Mouse (Mus musculus) embryonic facial prominence, embryonic 11.5 days (tissue): ENCODE data around the gene Rab42. TPM values are rescaled to one million over a fixed set of nuclear protein-coding genes. Genes with fewer than 3 reads are reported as not detected.

Source experiments
- ATAC-seq: fragments of 200-750 bp; cut with Nextera tagmentation; replicated peaks from 2 replicates; pipeline ENCODE4 v1.8.0; 2017; ENCODE audit warnings: low read depth; ENCODE audit not compliant: insufficient number of reproducible peaks, low FRiP score, low TSS enrichment
- DNase-seq: peaks from one replicate; pipeline ENCODE4 v3.0.0-alpha.2; 2015; ENCODE audit warnings: low spot score
- H3K27ac ChIP-seq: fragments of 300-500 bp; sonication (generic); replicated peaks from 2 replicates; pipeline ENCODE4 v1.5.1; 2014; ENCODE audit warnings: mild to moderate bottlenecking, low read depth, low read length, control low read depth
- H3K27me3 ChIP-seq: fragments of 300-500 bp; sonication (generic); 2 replicates; pipeline ENCODE4 v1.6.1; 2014; ENCODE audit warnings: mild to moderate bottlenecking, low read length, moderate library complexity, mixed read lengths; ENCODE audit not compliant: control insufficient read depth, insufficient read depth
- H3K36me3 ChIP-seq: fragments of 300-500 bp; sonication (generic); replicated peaks from 2 replicates; pipeline ENCODE4 v1.6.1; 2014; ENCODE audit warnings: low read depth, mild to moderate bottlenecking, low read length, moderate library complexity, mixed read lengths; ENCODE audit not compliant: control insufficient read depth, insufficient read depth
- H3K4me1 ChIP-seq: fragments of 300-500 bp; sonication (generic); 2 replicates; pipeline ENCODE4 v1.6.1; 2014; ENCODE audit warnings: low read length, mixed read lengths; ENCODE audit not compliant: control insufficient read depth, insufficient read depth
- H3K4me2 ChIP-seq: fragments of 300-500 bp; sonication (generic); 2 replicates; pipeline ENCODE4 v1.6.1; 2014; ENCODE audit warnings: low read depth, mild to moderate bottlenecking, control low read depth, low read length, moderate library complexity
- H3K4me3 ChIP-seq: fragments of 300-500 bp; sonication (generic); 2 replicates; pipeline ENCODE4 v1.5.1; 2014; ENCODE audit warnings: low read depth, low read length, control low read depth
- H3K9ac ChIP-seq: fragments of 300-500 bp; sonication (generic); replicated peaks from 2 replicates; pipeline ENCODE4 v1.6.1; 2014; ENCODE audit warnings: mild to moderate bottlenecking, control low read depth, low read length
- H3K9me3 ChIP-seq: fragments of 300-500 bp; sonication (generic); replicated peaks from 2 replicates; pipeline ENCODE4 v1.6.1; 2016; ENCODE audit warnings: mild to moderate bottlenecking, low read length, inconsistent platforms, mixed read lengths; ENCODE audit not compliant: control insufficient read depth
- WGBS: fragments of 180-500 bp; shearing (Covaris S2); extraction: QIAGEN DNeasy Blood & Tissue Kit; methylation state at CpG from one replicate; pipeline ENCODE4 v1.1.7; 2014; 5-methylcytosine and 5-hydroxymethylcytosine counted together
- polyA plus RNA-seq: library from polyadenylated mRNA; unstranded; fragments of >200 nt; fragmentation: Nextera tagmentation; extraction: Ambion mirVana; gene quantifications from 2 replicates; pipeline ENCODE4 v1.2.1, GENCODE M21; 2014

Rab42 gene
- polyA plus RNA-seq, 1 experiment from 2014 or later: 0.67 TPM

DNA sequence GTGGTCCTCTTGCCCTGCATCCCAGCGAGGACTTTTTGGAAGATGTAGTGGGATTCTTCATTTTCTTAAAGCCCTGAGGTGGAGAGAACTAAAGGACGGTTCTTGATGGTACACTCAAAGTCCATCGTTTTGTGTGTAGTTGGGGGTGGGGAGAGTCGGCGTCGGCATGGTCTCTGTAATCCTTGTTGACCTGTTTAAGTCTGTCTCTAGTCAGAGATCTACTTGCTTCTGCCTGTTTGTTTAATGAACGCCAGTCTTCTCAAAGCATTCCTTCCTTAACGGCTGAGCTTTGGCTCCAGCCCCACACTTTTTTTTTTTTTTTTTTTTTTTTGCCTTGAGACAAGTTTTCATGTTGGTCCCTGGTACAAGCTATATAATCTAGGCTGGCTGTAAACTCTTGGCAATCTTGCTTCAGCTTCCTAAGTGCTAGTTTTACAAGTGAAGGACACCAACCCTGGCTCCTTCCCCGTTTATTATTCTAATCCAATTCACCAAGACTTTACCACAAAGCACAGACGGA is 26.7 kb upstream of the Rab42 start:
- ATAC-seq (no peak), DNase-seq (no peak)
- 11% methylated on average over 10 of the region's 10 CpGs for WGBS
- Histone ChIP-seq H3K9ac (peak overlapping the region; percentile 89), H3K36me3 (peaks cover 11% of the 10 kb centered on the region), H3K27me3 (no peaks in the 10 kb centered on the region), H3K9me3 (no peaks in the 10 kb centered on the region), H3K27ac (no peak overlapping the region), H3K4me2 (peak overlapping the region; percentile 45), H3K4me3 (peak overlapping the region; percentile 79), H3K4me1 (no peaks in the 10 kb centered on the region)

DNA sequence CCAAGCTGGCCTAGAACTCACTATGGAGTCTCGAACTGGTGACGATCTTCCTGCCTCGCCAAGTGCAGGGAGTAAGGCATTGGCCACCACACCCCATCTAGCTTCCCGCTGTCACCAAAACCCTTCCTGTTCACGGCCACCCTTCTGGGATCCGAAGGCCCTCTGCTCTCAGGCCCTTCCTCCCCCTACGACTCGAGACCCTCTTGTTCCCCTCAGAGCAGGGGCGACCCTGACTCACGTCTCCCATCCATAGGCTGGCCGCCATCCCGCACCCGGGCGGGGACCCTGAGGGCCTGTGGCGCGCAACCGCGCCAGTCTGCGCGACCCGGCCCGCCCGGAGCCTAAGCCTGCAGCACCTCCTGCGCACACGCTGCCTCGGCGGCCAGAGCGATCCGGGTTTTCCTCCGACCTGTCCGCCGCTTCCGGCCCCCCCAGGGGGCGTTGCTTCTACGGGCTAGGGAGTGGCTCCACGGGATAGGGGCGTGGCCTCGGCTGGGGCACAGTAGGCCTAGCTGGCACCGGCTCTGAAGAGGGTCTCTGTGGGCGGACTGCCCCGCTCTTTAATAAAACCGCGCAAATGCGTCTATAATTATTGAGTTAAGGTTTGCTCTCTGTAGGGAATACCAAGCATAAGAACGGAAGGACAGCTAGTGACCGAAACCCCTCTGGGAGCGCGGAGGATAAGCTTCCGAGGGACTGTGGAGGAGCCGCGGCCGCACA is 26.1 kb upstream of the Rab42 start, which contains the start of gene Trnau1ap:
TSS of gene Trnau1ap (minus strand) at position 424 of the 720 bp plus-strand sequence.
- DNase-seq: peak; percentile 96
- H3K9ac ChIP-seq: peak within 1 kb of the TSS; percentile 89
- H3K27ac ChIP-seq: peak within 1 kb of the TSS; percentile 72
- H3K27me3 ChIP-seq: no peaks in the 10 kb centered on the region
- H3K4me3 ChIP-seq: peak within 1 kb of the TSS; percentile 79
- no peaks in the 10 kb centered on the region for H3K9me3 ChIP-seq
- no peaks in the 10 kb centered on the region for H3K4me1 ChIP-seq
- peak within 1 kb of the TSS; percentile 45 for H3K4me2 ChIP-seq
- peaks cover 6% of the 10 kb centered on the region for H3K36me3 ChIP-seq
- ATAC-seq: peak; percentile 91
- WGBS: under 1% methylated on average over 52 of the region's 52 CpGs

DNA sequence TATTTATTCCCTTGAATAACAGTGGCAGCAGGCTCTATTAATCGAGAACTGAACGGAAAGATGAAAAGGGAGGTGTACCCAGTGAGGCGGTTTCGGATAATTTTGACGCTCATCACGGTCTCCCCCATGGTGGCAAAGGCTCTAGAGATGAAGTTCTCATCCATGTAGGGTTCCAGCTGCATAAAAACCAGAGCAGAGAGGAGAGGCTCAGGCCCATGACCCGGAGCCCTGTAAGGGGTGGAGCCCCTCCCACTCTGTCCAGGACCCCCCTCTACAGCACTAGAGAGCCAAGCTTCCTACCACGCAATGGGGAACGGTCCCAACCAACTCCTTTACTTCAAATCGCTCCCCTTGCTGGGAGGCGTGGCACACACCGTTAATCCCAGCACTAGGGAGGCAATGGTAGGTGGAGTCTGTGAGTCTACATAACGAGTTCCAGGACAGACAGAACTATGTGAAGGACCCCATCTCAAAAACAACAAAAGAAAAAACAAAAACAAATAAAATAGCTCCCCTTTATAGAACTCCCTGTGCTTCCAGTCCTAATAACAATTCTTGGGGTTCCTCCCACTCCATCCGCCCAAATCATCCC is 25.3 kb upstream of the Rab42 start:
- 47% methylated on average over 14 of the region's 14 CpGs for WGBS
- H3K4me2 ChIP-seq: peak overlapping the region; percentile 45
- H3K9ac ChIP-seq: peak overlapping the region; percentile 89
- ATAC-seq: no peak
- H3K9me3 ChIP-seq: no peaks in the 10 kb centered on the region
- H3K4me1 ChIP-seq: no peaks in the 10 kb centered on the region
- H3K27me3 ChIP-seq: no peaks in the 10 kb centered on the region
- H3K4me3 ChIP-seq: peak overlapping the region; percentile 79
- H3K36me3 ChIP-seq: peaks cover 9% of the 10 kb centered on the region
- no peak for DNase-seq
- H3K27ac ChIP-seq: no peak overlapping the region

DNA sequence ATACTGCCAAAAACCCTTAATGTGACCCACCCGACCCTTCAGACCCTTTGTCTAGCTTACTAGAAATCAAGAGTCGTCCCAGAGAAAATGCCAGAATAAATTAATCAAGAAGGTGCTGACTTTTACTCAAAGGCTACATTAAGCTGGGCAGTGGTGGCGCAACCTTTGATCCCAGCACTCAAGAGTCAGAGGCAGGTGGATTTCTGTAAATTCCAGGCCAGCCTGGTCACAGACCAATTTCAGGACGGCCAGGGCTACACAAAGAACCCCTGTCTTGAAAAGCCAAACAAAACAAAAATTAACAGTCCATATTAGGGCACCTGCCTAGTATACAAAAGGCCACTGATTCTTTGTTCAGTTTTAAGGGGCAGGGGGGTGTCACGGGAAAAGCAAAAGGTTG is 23.3 kb upstream of the Rab42 start:
- peaks cover 5% of the 10 kb centered on the region for H3K36me3 ChIP-seq

DNA sequence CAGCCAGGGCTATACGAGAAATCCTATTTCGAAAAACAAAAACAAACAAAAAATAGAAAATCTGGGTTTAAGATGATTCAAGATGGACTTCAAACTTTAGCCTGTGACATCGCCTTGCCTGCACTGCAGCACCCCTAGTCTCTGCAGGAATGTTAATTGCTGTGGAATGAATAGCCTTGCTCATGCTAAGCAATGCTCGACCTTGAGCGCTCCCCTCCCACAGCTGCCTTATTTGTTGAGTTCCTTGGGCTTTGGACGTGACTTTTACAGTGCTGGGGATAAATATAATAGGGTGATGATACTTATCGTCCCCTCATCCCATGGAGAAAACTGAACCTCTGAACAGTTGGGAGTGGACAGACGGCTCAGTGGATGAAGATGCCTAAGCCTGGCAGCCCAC is 12.5 kb upstream of the Rab42 start:
- H3K36me3 ChIP-seq: peaks cover 5% of the 10 kb centered on the region

More for the DNA sequence above, 23.3 kb upstream of the Rab42 start:
- WGBS: 75% methylated on average over 5 of the region's 5 CpGs
- H3K27me3 ChIP-seq: no peaks in the 10 kb centered on the region
- no peak overlapping the region for H3K4me3 ChIP-seq
- no peak overlapping the region for H3K9ac ChIP-seq
- no peaks in the 10 kb centered on the region for H3K9me3 ChIP-seq
- no peak overlapping the region for H3K4me2 ChIP-seq
- H3K4me1 ChIP-seq: no peaks in the 10 kb centered on the region
- DNase-seq: no peak
- no peak overlapping the region for H3K27ac ChIP-seq
- ATAC-seq: no peak

DNA sequence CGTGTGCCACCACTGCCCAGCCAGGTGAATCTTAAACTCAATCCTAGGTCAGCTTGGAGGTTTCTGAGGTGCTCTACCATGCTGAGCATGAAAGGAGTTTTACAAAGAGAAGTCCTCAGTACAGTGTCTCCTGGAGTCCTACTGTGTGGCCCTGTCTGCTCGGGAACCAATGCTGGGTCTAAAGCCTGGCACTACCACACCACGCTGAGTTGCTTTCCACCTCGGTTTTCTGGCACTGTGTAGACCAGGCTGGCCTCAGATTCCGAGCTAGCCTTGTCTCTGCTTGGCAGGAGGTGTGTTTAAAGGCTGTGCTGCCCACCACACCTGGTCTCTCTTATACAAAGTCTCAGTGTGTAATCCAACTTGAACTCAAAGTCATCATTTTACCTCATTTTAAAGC is 9.4 kb upstream of the Rab42 start:
- DNase-seq: no peak
- no peaks in the 10 kb centered on the region; the same call in 1 of the 2 replicates for H3K4me1 ChIP-seq
- H3K4me2 ChIP-seq: no peak overlapping the region
- no peak overlapping the region for H3K9ac ChIP-seq
- ATAC-seq: no peak
- H3K36me3 ChIP-seq: peaks cover 8% of the 10 kb centered on the region
- no peaks in the 10 kb centered on the region for H3K27me3 ChIP-seq
- 85% methylated on average over 5 of the region's 5 CpGs for WGBS
- H3K9me3 ChIP-seq: no peaks in the 10 kb centered on the region
- H3K27ac ChIP-seq: no peak overlapping the region
- no peak overlapping the region for H3K4me3 ChIP-seq

More for the DNA sequence above, 12.5 kb upstream of the Rab42 start:
- ATAC-seq: no peak
- Histone ChIP-seq H3K27me3 (no peaks in the 10 kb centered on the region), H3K4me3 (no peak overlapping the region), H3K27ac (no peak overlapping the region), H3K9ac (no peak overlapping the region), H3K9me3 (no peaks in the 10 kb centered on the region), H3K4me1 (no peaks in the 10 kb centered on the region), H3K4me2 (no peak overlapping the region)
- no peak for DNase-seq
- WGBS: 81% methylated on average over 8 of the region's 8 CpGs

DNA sequence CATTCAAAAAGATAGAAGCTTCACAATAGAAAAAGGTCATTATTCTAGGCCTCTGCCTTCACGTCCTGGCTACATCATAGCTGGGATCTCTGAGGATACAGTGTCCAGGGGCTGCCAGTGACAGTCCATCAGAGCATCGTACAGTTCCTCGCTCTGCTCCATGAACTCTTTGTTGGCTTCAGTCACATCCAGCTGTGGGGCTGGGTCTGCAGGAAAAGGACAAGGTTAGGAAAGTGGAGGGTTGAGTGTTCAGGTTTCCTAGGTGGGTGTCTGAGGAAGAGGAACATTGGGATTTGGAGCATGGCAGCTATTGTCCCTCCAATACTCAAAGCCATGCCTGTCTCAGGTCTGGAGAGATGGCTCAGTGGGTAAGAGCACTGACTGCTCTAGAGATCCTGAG is 8.6 kb upstream of the Rab42 start:
- Histone ChIP-seq H3K4me2 (no peak overlapping the region), H3K36me3 (peaks cover 8% of the 10 kb centered on the region)
- WGBS: 49% methylated on average over 3 of the region's 3 CpGs

DNA sequence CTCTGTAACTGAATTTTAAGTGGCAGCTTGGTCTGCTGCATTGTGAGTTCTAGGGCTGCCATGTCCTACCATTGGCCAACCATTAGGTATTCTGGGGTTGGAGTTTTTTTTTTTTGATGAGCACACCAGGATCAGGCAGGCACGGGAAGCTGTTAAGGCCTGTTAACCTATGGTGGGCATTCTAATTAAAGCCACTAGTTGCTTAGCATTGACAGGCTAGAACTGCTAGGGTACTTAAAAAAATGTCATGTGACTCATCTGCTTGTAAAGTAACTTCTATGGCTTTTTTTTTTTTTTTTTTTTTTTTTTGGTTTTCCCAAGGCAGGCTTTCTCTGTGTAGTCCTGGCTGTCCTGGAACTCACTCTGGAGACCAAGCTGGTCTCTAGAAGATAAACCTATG is 8.0 kb upstream of the Rab42 start:
- no peak overlapping the region for H3K9ac ChIP-seq
- DNase-seq (no peak), ATAC-seq (no peak)
- no peak overlapping the region for H3K4me3 ChIP-seq
- no peaks in the 10 kb centered on the region for H3K27me3 ChIP-seq
- no peak overlapping the region for H3K4me2 ChIP-seq
- H3K36me3 ChIP-seq: peaks cover 8% of the 10 kb centered on the region
- WGBS: 38% methylated on average over 1 of the region's 1 CpGs
- no peaks in the 10 kb centered on the region for H3K9me3 ChIP-seq
- H3K27ac ChIP-seq: no peak overlapping the region
- H3K4me1 ChIP-seq: no peaks in the 10 kb centered on the region; the same call in 1 of the 2 replicates

More for the DNA sequence above, 8.6 kb upstream of the Rab42 start:
- no peak for DNase-seq
- H3K27ac ChIP-seq: no peak overlapping the region
- no peak overlapping the region for H3K4me3 ChIP-seq
- H3K4me1 ChIP-seq: no peaks in the 10 kb centered on the region; the same call in 1 of the 2 replicates
- no peaks in the 10 kb centered on the region for H3K9me3 ChIP-seq
- H3K27me3 ChIP-seq: no peaks in the 10 kb centered on the region
- H3K9ac ChIP-seq: no peak overlapping the region
- ATAC-seq: no peak
